Mouse (Mus musculus) A20 (cell line): Measurements from ENCODE around the gene Eefsec.

Experiments
- DNase-seq: peaks from one replicate; pipeline ENCODE4 v3.0.0-alpha.2; 2011; ENCODE audit warnings: low read depth, low spot score

Gene Eefsec

GRCm38 (mm10) chr6:88208321-88208720 is 238.0 kb downstream of the Eefsec start:
- DNase-seq = no peak

GRCm38 (mm10) chr6:88207403-88208033 is 238.8 kb downstream of the Eefsec start:
- DNase-seq = no peak
